Mouse (Mus musculus): ENCODE results near the gene Olfr456.
"Not testable (repeated sequence)": the region's sequence is repeated elsewhere in the genome, so short reads cannot be mapped to it uniquely, and the experiment has no call there.

DNA sequence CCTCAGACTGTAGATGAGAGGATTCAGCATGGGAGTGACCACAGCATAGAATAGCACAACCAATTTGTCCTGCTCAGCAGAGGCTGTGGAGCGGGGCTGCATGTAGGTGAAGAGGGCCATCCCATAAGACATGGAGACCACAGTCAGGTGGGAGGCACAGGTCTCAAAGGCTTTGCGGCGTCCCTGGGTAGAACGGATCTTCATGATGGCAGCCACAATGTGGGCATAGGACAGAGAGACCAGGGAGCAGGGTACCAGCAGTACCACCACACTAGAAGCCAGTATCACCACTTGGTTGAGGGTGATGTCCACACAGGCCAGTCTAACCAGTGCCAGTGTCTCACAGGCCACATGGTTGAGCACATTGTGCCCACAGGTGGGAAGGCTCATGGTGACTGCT is 15.7 kb downstream of the Olfr456 start:
- not testable (repeated sequence) for TF ChIP-seq POLR2A (IDR thresholded peaks at IDR 0.05; ENCODE audit: borderline replicate concordance, extremely low read depth, low read depth, low read length); CTCF (IDR thresholded peaks at IDR 0.05; ENCODE audit: insufficient read depth, low read length)

Data from lung, adult 2 months (tissue).